Mouse (Mus musculus) adrenal gland, postnatal 0 days (tissue): ENCODE results near the gene Slc25a21. TPM values are rescaled to one million over a fixed set of nuclear protein-coding genes. Genes with fewer than 3 reads are reported as not detected.

Experiments
- polyA plus RNA-seq: library from polyadenylated mRNA; unstranded; fragments of >200 nt; fragmentation: Nextera tagmentation; extraction: Ambion mirVana; gene quantifications from 2 replicates; pipeline ENCODE4 v1.2.1, GENCODE M21; 2015

The Slc25a21 gene
- 1.1 and 2.3 TPM in 2 replicates for polyA plus RNA-seq

GRCm38 (mm10) chr12:57197363-57198026, at the start of gene Slc25a21:
Gene Slc25a21 (minus strand): TSS chr12:57197472.

GRCm38 (mm10) chr12:57230192-57230706, 33.0 kb upstream of the Slc25a21 start, which contains the start of the genes Prps1l3 and Mipol1:
Gene Prps1l3 (plus strand): TSS chr12:57230412.
Gene Mipol1 (plus strand): TSS chr12:57230427.

GRCm38 (mm10) chr12:56691427-56692079, 505.7 kb downstream of the Slc25a21 start, which contains the start of gene Pax9:
Gene Pax9 (plus strand): TSS chr12:56691767.

Other genes with a start within 250 kb of the Slc25a21 start
- 19.2 and 27.2 TPM in 2 replicates for gene Prps1l3, start 32.9 kb upstream of the Slc25a21 start, polyA plus RNA-seq
- 10.7 and 11.5 TPM in 2 replicates for gene Mipol1, start 33.0 kb upstream of the Slc25a21 start, polyA plus RNA-seq